In the genomic region with DNA sequence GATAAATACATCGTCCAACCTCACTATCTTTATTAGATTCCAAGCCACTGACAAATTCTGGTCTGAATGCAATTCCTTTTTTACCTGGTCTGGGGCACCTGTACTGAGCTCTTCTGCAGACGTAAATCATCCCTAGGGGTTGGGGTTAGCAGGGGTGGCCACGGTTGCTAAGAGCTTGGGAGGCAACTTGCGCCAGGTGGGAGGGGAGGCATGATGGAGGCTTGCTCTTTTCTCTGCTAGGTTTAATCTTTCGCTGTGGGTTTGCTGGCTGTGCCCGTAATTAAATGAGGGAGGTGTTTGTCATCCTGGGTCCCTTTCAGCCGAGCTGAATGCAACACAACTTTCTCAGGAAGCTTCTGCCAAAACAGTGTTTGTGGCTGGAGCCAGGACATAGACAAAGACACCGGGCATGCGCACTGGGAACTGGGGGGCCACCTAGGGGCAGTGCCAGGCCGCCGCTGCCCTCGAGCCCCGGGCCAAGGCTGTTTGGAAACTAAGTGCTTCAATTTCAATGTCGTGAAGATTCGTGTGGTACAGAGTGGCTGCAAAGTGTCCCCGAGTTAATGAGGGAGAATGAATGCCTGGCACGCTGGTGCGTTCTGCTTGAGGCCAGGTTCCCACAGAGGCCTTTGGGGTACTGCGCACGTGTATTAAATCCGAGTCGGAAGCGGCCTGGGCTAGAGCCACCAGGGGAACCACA, we compare ENCODE assay signal across 8 mouse cellular contexts.
DNase-seq lines count a peak whose midpoint lies in the region; ATAC-seq lines count a peak whose summit lies in the region.

No protein-coding gene starts in this region.

- no peak overlapping the region for H3K4me2 ChIP-seq in midbrain, embryonic 11.5 days
- H3K4me2 ChIP-seq in midbrain, embryonic 13.5 days (replicated peaks): no peak overlapping the region

- no peaks in the 10 kb centered on the region for H3K27me3 ChIP-seq in midbrain, embryonic 10.5 days (ENCODE audit: low read depth, poor library complexity, severe bottlenecking)
- no peaks in the 10 kb centered on the region for H3K27me3 ChIP-seq in midbrain, embryonic 11.5 days (ENCODE audit: control insufficient read depth, insufficient read depth, low read length)
- H3K27me3 ChIP-seq in forebrain, embryonic 10.5 days (ENCODE audit: poor library complexity, severe bottlenecking): peaks cover 52% of the 10 kb centered on the region
- 0 out of 2 replicates have a peak, but pooled peaks cover 2% of the 10 kb centered on the region for H3K27me3 ChIP-seq in midbrain, embryonic 13.5 days

- 74% methylated on average over 23 of the region's 23 CpGs for WGBS in midbrain, embryonic 10.5 days
- WGBS in midbrain, embryonic 11.5 days: 72% methylated on average over 23 of the region's 23 CpGs
- 61% methylated on average over 23 of the region's 23 CpGs for WGBS in forebrain, embryonic 10.5 days
- 55% methylated on average over 23 of the region's 23 CpGs for WGBS in midbrain, embryonic 13.5 days

- no peak overlapping the region for H3K9ac ChIP-seq in midbrain, embryonic 11.5 days (ENCODE audit: low read length)
- H3K9ac ChIP-seq in midbrain, embryonic 13.5 days (replicated peaks): no peak overlapping the region

- H3K4me3 ChIP-seq in midbrain, embryonic 10.5 days: no peak overlapping the region
- no peak overlapping the region; the same call in 1 of the 2 replicates for H3K4me3 ChIP-seq in midbrain, embryonic 11.5 days (ENCODE audit: low read depth, low read length)
- H3K4me3 ChIP-seq in forebrain, embryonic 10.5 days: peak overlapping the region; percentile 25
- H3K4me3 ChIP-seq in midbrain, embryonic 13.5 days (replicated peaks): no peak overlapping the region

- peak overlapping the region; percentile 19 for H3K27ac ChIP-seq in midbrain, embryonic 10.5 days (replicated peaks)
- no peak overlapping the region for H3K27ac ChIP-seq in midbrain, embryonic 11.5 days (ENCODE audit: low read depth, low read length)
- peak overlapping the region; percentile 70 for H3K27ac ChIP-seq in forebrain, embryonic 10.5 days
- peak overlapping the region; percentile 55 for H3K27ac ChIP-seq in midbrain, embryonic 13.5 days

- ATAC-seq in midbrain, embryonic 11.5 days (ENCODE audit: low FRiP score): no peak
- ATAC-seq in midbrain, embryonic 13.5 days: peak; percentile 70

- peaks cover 19% of the 10 kb centered on the region for H3K4me1 ChIP-seq in midbrain, embryonic 10.5 days
- H3K4me1 ChIP-seq in midbrain, embryonic 11.5 days (ENCODE audit: control insufficient read depth, insufficient read depth, low read length): no peaks in the 10 kb centered on the region; the same call in 1 of the 2 replicates
- peaks cover 29% of the 10 kb centered on the region for H3K4me1 ChIP-seq in forebrain, embryonic 10.5 days
- H3K4me1 ChIP-seq in midbrain, embryonic 13.5 days (replicated peaks): peaks cover 33% of the 10 kb centered on the region

- no peak for DNase-seq in midbrain, embryonic 10.5 days (ENCODE audit: low spot score)
- DNase-seq in midbrain, embryonic 11.5 days (ENCODE audit: low spot score, missing footprints): no peak
- DNase-seq in forebrain, embryonic 10.5 days (ENCODE audit: extremely low spot score, low spot score): no peak
- DNase-seq in layer of hippocampus, adult 18-20 months (ENCODE audit: low spot score in 2 of 2): peak; percentile 54 to 70
- DNase-seq in adrenal gland, postnatal 14 days: no peak
- no peak for DNase-seq in heart, adult 11 months
- no peak for DNase-seq in B cell, adult 2 months

- no peaks in the 10 kb centered on the region for H3K9me3 ChIP-seq in midbrain, embryonic 10.5 days (replicated peaks)
- no peaks in the 10 kb centered on the region for H3K9me3 ChIP-seq in midbrain, embryonic 11.5 days (ENCODE audit: control insufficient read depth, low read length)
- H3K9me3 ChIP-seq in forebrain, embryonic 10.5 days: no peaks in the 10 kb centered on the region
- H3K9me3 ChIP-seq in midbrain, embryonic 13.5 days: no peaks in the 10 kb centered on the region

- no peaks in the 10 kb centered on the region for H3K36me3 ChIP-seq in midbrain, embryonic 10.5 days
- H3K36me3 ChIP-seq in midbrain, embryonic 11.5 days (ENCODE audit: control insufficient read depth, insufficient read depth, low read length): no peaks in the 10 kb centered on the region
- H3K36me3 ChIP-seq in forebrain, embryonic 10.5 days (replicated peaks): no peaks in the 10 kb centered on the region
- no peaks in the 10 kb centered on the region for H3K36me3 ChIP-seq in midbrain, embryonic 13.5 days

Comparison
In these comparisons a context has a peak if more than half of its experiments do, and no peak if none do; other contexts are left out.
1. DNase-seq: peak in layer of hippocampus, adult 18-20 months (2 of 2); none in midbrain, embryonic 10.5 days (single experiment), midbrain, embryonic 11.5 days (single experiment), forebrain, embryonic 10.5 days (single experiment), adrenal gland, postnatal 14 days (single experiment), heart, adult 11 months (single experiment) and B cell, adult 2 months (0 of 2).